Mouse (Mus musculus): ENCODE data around the gene Rab31.

Gene Rab31

GRCm38 (mm10) chr17:65771951-65772934, at the start of gene Rab31:
TSS of gene Rab31 (minus strand) at chr17:65772752.
- peak; percentile 47 to 65 for DNase-seq (ENCODE audit: low spot score in 2 of 2)

- no peak for DNase-seq (ENCODE audit: low spot score in 2 of 2)
These were observed 47.6 kb upstream of the Rab31 start for GRCm38 (mm10) chr17:65820197-65820596.

- no peak for DNase-seq (ENCODE audit: low spot score in 2 of 2)
These were observed 41.2 kb upstream of the Rab31 start for GRCm38 (mm10) chr17:65813763-65814162.

GRCm38 (mm10) chr17:65811032-65811431, 38.5 kb upstream of the Rab31 start:
- DNase-seq (ENCODE audit: low spot score in 2 of 2), result no peak

GRCm38 (mm10) chr17:65806416-65806815, 33.9 kb upstream of the Rab31 start:
- no peak for DNase-seq (ENCODE audit: low spot score in 2 of 2)

GRCm38 (mm10) chr17:65805966-65806365, 33.4 kb upstream of the Rab31 start:
- DNase-seq (ENCODE audit: low spot score in 2 of 2), result no peak

GRCm38 (mm10) chr17:65802026-65802425, 29.5 kb upstream of the Rab31 start:
- no peak for DNase-seq (ENCODE audit: low spot score in 2 of 2)

GRCm38 (mm10) chr17:65800451-65800850, 27.9 kb upstream of the Rab31 start:
- no peak for DNase-seq (ENCODE audit: low spot score in 2 of 2)

- DNase-seq (ENCODE audit: low spot score in 2 of 2), result no peak
These were observed 26.8 kb upstream of the Rab31 start for GRCm38 (mm10) chr17:65799353-65799752.

GRCm38 (mm10) chr17:65798446-65798845, 25.9 kb upstream of the Rab31 start:
- DNase-seq (ENCODE audit: low spot score in 2 of 2), result no peak

- DNase-seq (ENCODE audit: low spot score in 2 of 2), result no peak
These were observed 23.5 kb upstream of the Rab31 start for GRCm38 (mm10) chr17:65796056-65796455.

GRCm38 (mm10) chr17:65794096-65794850, 21.7 kb upstream of the Rab31 start:
- no peak for DNase-seq (ENCODE audit: low spot score in 2 of 2)

GRCm38 (mm10) chr17:65793307-65793930, 20.9 kb upstream of the Rab31 start:
- DNase-seq (ENCODE audit: low spot score in 2 of 2), result no peak

GRCm38 (mm10) chr17:65791161-65791560, 18.6 kb upstream of the Rab31 start:
- no peak for DNase-seq (ENCODE audit: low spot score in 2 of 2)

- no peak for DNase-seq (ENCODE audit: low spot score in 2 of 2)
These were observed 17.0 kb upstream of the Rab31 start for GRCm38 (mm10) chr17:65789576-65789975.

GRCm38 (mm10) chr17:65788542-65789291, 16.2 kb upstream of the Rab31 start:
- peak in 1 of 2 experiments; percentile 31 for DNase-seq (ENCODE audit: low spot score in 2 of 2)

GRCm38 (mm10) chr17:65787261-65787660, 14.7 kb upstream of the Rab31 start:
- DNase-seq (ENCODE audit: low spot score in 2 of 2), result no peak

- DNase-seq (ENCODE audit: low spot score in 2 of 2), result peak in 1 of 2 experiments; percentile 34
These were observed 13.7 kb upstream of the Rab31 start for GRCm38 (mm10) chr17:65786225-65786624.

GRCm38 (mm10) chr17:65785707-65786106, 13.2 kb upstream of the Rab31 start:
- DNase-seq (ENCODE audit: low spot score in 2 of 2), result no peak

GRCm38 (mm10) chr17:65784610-65785140, 12.1 kb upstream of the Rab31 start:
- DNase-seq (ENCODE audit: low spot score in 2 of 2), result no peak
